Mouse (Mus musculus): ENCODE measurements around the gene Ky.

- TF ChIP-seq ETS1 (IDR thresholded peaks at IDR 0.05; ENCODE audit: low read depth, low read length) (no peak), TAL1 (IDR thresholded peaks at IDR 0.05; ENCODE audit: low read length) (no peak), BHLHE40 (IDR thresholded peaks at IDR 0.05; ENCODE audit: borderline replicate concordance, low read depth, low read length) (no peak), GATA1 (IDR thresholded peaks at IDR 0.05; ENCODE audit: low read depth, low read length) (no peak), CTCF (IDR thresholded peaks at IDR 0.05 in 2 of 3, conservative IDR thresholded peaks at IDR 0.05 in 1 of 3; ENCODE audit: control insufficient read depth in 1 of 3, insufficient read depth in 1 of 3, low read depth in 2 of 3, low read length in 3 of 3, poor library complexity in 1 of 3, severe bottlenecking in 1 of 3) (no peak), USF1 (IDR thresholded peaks at IDR 0.05; ENCODE audit: low read depth, low read length) (no peak), ZKSCAN1 (IDR thresholded peaks at IDR 0.05; ENCODE audit: low read depth, low read length) (no peak), ELF1 (IDR thresholded peaks at IDR 0.05; ENCODE audit: low read depth, low read length) (no peak), RCOR1 (IDR thresholded peaks at IDR 0.05; ENCODE audit: low read depth, low read length) (no peak), MAX (IDR thresholded peaks at IDR 0.05; ENCODE audit: low read length) (no peak), USF2 (IDR thresholded peaks at IDR 0.05; ENCODE audit: borderline replicate concordance in 1 of 2, insufficient read depth in 1 of 2, low read depth in 1 of 2, low read length in 2 of 2) (no peak), E2F4 (IDR thresholded peaks at IDR 0.05; ENCODE audit: borderline replicate concordance, low read depth, low read length) (no peak)
These were observed 25.7 kb downstream of the Ky start for GRCm38 (mm10) chr9:102531051-102531892.
